Mouse (Mus musculus) hindbrain, embryonic 14.5 days (tissue): ENCODE measurements around the gene Lmna. TPM values are rescaled to one million over a fixed set of nuclear protein-coding genes. Genes with fewer than 3 reads are reported as not detected.

Experiments
- ATAC-seq: fragments of 200-750 bp; cut with Nextera tagmentation; 2 replicates; pipeline ENCODE4 v1.8.0; 2017; ENCODE audit warnings: moderate number of reproducible peaks, mild to moderate bottlenecking, moderate TSS enrichment, moderate library complexity; ENCODE audit not compliant: low FRiP score
- DNase-seq: peaks from one replicate; pipeline ENCODE4 v3.0.0-alpha.2; 2015; ENCODE audit warnings: low spot score
- H3K27ac ChIP-seq: fragments of 300-500 bp; sonication (generic); 2 replicates; pipeline ENCODE4 v1.5.1; 2014; ENCODE audit warnings: mild to moderate bottlenecking, moderate library complexity
- H3K27me3 ChIP-seq: fragments of 300-500 bp; sonication (generic); 2 replicates; pipeline ENCODE4 v1.6.1; 2014; ENCODE audit warnings: mild to moderate bottlenecking, low read length, mixed read lengths; ENCODE audit not compliant: control insufficient read depth, insufficient read depth
- H3K36me3 ChIP-seq: fragments of 300-500 bp; sonication (generic); replicated peaks from 2 replicates; pipeline ENCODE4 v1.6.1; 2014; ENCODE audit not compliant: control insufficient read depth, insufficient read depth
- H3K4me1 ChIP-seq: fragments of 300-500 bp; sonication (generic); replicated peaks from 2 replicates; pipeline ENCODE4 v1.6.1; 2014; ENCODE audit warnings: antibody characterized with exemption, low read length, mixed read lengths; ENCODE audit not compliant: control insufficient read depth, insufficient read depth
- H3K4me2 ChIP-seq: fragments of 300-500 bp; sonication (generic); replicated peaks from 2 replicates; pipeline ENCODE4 v1.6.1; 2014; ENCODE audit warnings: mild to moderate bottlenecking, moderate library complexity
- H3K4me3 ChIP-seq: fragments of 300-500 bp; sonication (generic); replicated peaks from 2 replicates; pipeline ENCODE4 v1.5.1; 2014; ENCODE audit warnings: mild to moderate bottlenecking, low read length
- H3K9ac ChIP-seq: fragments of 300-500 bp; sonication (generic); 2 replicates; pipeline ENCODE4 v1.6.1; 2014
- H3K9me3 ChIP-seq: fragments of 300-500 bp; sonication (generic); 2 replicates; pipeline ENCODE4 v1.6.1; 2016; ENCODE audit warnings: low read length; ENCODE audit not compliant: control insufficient read depth
- WGBS: fragments of 180-500 bp; shearing (Covaris S2); extraction: QIAGEN DNeasy Blood & Tissue Kit; methylation state at CpG from one replicate; pipeline ENCODE4 v1.1.7; 2014; 5-methylcytosine and 5-hydroxymethylcytosine counted together
- polyA plus RNA-seq: library from polyadenylated mRNA; unstranded; fragments of >200 nt; fragmentation: Nextera tagmentation; extraction: Ambion mirVana; gene quantifications from 2 replicates; pipeline ENCODE4 v1.2.1, GENCODE M21; 2014

Gene Lmna
- polyA plus RNA-seq, 1 experiment from 2014 or later, result 44.3 TPM

DNA sequence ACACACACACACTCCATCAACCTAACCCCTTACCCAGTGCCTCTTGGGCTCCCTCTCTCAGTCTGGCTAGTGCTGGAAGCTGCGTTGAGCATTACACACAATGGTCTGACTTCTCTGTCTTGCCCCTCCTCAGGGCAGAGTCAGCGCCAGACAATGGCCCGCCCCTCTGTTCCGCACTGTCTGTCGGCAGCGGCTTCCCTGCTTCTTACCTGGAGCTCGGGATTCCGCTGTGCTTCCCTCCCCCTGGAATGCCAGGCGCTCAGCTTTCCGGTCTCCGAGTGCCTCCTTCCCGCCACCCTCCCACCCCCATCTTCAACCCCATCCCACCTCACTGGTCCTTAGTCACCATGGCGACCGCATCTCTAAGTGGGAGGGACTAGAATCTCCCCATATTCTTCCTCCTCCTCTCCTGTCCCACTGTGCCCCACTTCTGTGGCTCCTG, 51.0 kb downstream of the Lmna start:
- Histone ChIP-seq H3K27ac (peak overlapping the region; percentile 76), H3K9ac (peak overlapping the region; percentile 72), H3K4me2 (peak overlapping the region; percentile 86), H3K36me3 (peaks cover 5% of the 10 kb centered on the region; the same call in 1 of the 2 replicates), H3K9me3 (no peaks in the 10 kb centered on the region), H3K4me1 (peaks cover 22% of the 10 kb centered on the region), H3K27me3 (no peaks in the 10 kb centered on the region), H3K4me3 (peak overlapping the region; percentile 43)
- ATAC-seq, result peak; percentile 81
- WGBS, result 1% methylated on average over 14 of the region's 14 CpGs
- peak; percentile 53 for DNase-seq

DNA sequence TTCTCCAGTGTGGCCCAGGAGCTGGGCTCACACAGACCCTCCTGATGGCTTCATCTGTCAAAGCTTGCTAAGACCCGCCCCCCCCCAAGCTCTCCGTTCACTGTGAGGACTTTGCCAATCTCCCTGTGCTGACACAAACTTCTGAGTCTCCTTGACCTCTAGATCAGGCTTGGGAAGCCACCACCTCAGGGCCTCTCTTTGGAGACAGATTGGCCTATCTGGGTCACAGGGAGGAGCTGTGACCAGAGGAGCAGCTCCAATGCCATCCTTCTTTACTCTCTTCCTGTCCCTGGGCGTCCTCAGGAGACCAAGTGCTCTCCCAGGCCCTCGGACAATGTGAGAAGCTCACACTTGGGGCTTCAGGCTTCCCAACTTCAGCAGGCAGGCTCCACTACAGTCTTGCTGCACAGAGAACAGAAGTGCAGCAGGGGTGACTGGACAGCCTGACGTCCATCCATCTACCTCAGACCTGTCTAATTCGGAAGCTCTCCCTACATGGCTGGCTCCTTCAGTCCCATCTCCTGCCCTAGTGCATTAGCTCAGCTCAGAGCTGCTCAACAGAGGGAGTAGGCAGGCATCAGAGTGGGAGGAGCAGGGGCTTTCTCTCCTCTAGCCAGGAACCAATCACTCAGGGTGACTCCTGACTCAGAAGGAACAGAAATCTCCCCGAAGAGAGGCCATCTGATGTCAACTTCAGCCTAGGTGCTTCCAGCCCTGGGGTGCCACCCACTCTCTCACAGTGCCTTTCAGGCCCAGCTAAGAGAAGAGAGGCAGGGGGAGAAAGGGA, 52.8 kb downstream of the Lmna start:
- no peak for DNase-seq
- Histone ChIP-seq H3K27me3 (no peaks in the 10 kb centered on the region), H3K9ac (peak overlapping the region; percentile 72), H3K4me3 (peak overlapping the region; percentile 43), H3K4me2 (peak overlapping the region; percentile 86), H3K9me3 (no peaks in the 10 kb centered on the region), H3K27ac (no peak overlapping the region), H3K4me1 (peaks cover 22% of the 10 kb centered on the region), H3K36me3 (peaks cover 7% of the 10 kb centered on the region; the same call in 1 of the 2 replicates)
- no peak for ATAC-seq
- 64% methylated on average over 7 of the region's 7 CpGs for whole genome bisulfite sequencing

DNA sequence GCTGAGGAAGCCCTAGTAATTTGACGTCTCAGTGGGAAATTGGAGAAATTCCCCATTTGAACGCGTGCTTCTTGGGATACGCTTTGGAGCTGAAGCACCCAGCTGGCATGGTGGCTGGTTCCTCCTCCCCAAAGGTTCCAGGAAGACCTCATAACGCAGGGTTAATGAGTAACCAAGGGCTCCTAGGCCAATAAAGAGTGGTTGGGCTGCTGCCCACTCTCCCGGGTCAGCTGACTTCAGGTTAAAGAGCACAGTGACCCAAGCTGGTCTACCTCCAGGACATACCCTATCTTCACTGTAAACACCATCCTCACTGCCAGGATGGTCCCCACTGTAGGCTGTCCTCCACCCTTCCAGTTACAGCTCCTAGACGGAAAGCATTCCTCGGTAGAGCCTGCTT, 53.4 kb downstream of the Lmna start:
- peaks cover 13% of the 10 kb centered on the region for H3K36me3 ChIP-seq
- H3K27ac ChIP-seq, result no peak overlapping the region
- H3K27me3 ChIP-seq, result no peaks in the 10 kb centered on the region
- H3K4me1 ChIP-seq, result peaks cover 22% of the 10 kb centered on the region
- no peak overlapping the region for H3K9ac ChIP-seq
- H3K4me3 ChIP-seq, result no peak overlapping the region
- H3K9me3 ChIP-seq, result no peaks in the 10 kb centered on the region
- H3K4me2 ChIP-seq, result peak overlapping the region; percentile 86
- ATAC-seq (no peak), DNase-seq (no peak)
- 83% methylated on average over 8 of the region's 8 CpGs for WGBS

DNA sequence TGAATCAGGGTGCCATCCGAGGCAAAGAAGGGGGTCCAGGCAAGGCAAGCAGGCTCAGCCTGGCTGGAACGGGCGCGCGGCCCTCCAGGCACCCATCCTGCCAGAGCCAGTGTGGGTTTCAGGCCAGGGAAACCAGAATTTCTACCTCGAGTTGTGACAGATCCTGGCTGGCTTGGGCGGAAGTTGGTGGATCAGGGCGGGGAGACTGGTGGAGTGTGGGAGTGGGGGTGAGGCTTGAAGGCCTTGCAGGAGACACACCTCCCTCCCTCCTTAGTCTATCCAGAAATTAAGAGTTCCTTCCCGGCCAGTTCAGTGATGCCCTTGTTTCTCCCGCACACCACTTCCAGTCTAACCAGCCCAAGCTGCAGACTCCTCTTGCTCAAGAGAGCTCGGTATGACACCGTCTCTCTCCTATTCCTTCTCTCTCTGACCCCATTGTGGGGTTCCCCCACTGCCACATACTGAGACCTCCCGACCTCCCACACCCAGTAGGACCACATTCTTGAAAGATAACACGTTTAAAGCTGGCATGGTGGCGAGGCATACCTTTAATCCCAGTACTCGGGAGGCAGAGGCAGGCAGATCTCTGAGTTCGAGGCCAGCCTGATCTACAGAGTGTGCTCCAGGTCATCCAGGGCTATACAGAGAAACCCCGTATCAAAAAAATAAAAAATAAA, 54.0 kb downstream of the Lmna start:
- Histone ChIP-seq H3K9me3 (no peaks in the 10 kb centered on the region), H3K4me3 (no peak overlapping the region), H3K27me3 (no peaks in the 10 kb centered on the region), H3K4me1 (peaks cover 22% of the 10 kb centered on the region), H3K9ac (no peak overlapping the region), H3K36me3 (peaks cover 17% of the 10 kb centered on the region), H3K27ac (no peak overlapping the region), H3K4me2 (no peak overlapping the region)
- ATAC-seq (no peak), DNase-seq (no peak)
- WGBS, result 77% methylated on average over 18 of the region's 18 CpGs

DNA sequence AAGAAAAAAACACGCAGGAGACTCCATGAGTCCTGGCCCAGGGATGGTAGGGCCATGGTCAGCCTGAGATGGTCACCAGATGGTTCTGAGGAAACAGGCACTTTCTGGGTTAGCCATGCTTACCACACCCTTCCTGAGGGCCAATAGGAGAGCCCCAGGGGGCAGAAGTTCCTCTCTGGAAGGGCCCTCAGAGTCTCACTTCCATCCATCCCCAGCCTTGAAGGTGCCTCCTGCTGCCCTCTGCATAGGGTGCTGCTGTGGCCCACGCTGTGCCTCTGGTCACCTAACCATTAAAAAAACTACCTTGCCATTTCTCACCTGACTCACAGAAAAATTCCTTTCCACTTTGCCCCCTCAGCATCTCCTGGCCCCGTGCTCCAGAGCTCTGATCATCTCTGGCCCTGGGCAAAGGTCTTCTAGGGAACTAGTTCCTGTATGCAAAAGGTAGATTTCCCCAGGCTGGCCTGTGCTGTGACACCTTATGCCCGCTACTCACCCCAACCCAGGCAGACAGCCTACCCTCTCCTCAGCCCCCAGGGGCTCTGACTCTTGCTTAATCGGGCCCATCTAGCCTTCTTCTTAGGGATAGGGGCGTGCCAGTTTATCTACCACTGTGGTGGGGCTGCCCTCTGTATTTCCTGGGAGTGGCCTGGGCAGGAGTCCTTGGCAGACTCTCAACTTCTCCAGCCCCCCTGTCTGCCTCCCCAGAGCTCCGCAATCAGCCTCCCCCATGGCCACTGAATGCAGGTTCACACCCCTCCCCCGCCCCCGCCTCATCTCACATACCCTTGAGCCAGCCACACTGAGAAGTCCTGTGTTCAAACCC, 54.8 kb downstream of the Lmna start:
- H3K4me1 ChIP-seq, result peaks cover 22% of the 10 kb centered on the region
- no peak overlapping the region for H3K4me3 ChIP-seq
- peaks cover 24% of the 10 kb centered on the region for H3K36me3 ChIP-seq
- no peaks in the 10 kb centered on the region for H3K27me3 ChIP-seq
- H3K4me2 ChIP-seq, result no peak overlapping the region
- H3K9me3 ChIP-seq, result no peaks in the 10 kb centered on the region
- no peak for ATAC-seq
- no peak overlapping the region for H3K9ac ChIP-seq
- no peak overlapping the region for H3K27ac ChIP-seq
- DNase-seq, result no peak
- WGBS, result 69% methylated on average over 9 of the region's 9 CpGs

DNA sequence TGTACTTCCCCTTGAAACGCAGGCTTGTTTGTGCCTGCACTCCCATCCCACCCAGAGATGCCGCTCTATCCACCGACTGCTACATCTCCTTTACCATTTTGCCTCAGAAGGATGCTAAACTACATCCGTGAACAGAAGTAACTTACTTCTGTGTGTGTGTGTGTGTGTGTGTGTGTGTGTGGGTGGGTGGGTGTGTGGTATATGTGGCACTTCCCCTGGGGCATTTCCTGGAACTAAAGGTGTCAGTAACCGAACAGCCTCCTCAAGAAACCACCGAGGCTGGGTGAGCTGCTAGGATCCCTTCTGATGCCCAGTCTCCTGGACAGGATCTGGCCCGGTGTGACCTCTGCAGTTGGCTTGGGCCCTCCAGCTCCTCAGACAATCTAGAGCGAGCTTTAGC, 55.8 kb downstream of the Lmna start:
- Histone ChIP-seq H3K9ac (no peak overlapping the region), H3K4me3 (no peak overlapping the region), H3K9me3 (no peaks in the 10 kb centered on the region), H3K27ac (no peak overlapping the region), H3K4me1 (peaks cover 22% of the 10 kb centered on the region), H3K36me3 (peaks cover 33% of the 10 kb centered on the region), H3K4me2 (no peak overlapping the region), H3K27me3 (no peaks in the 10 kb centered on the region)
- no peak for ATAC-seq
- no peak for DNase-seq
- WGBS, result 72% methylated on average over 8 of the region's 8 CpGs

DNA sequence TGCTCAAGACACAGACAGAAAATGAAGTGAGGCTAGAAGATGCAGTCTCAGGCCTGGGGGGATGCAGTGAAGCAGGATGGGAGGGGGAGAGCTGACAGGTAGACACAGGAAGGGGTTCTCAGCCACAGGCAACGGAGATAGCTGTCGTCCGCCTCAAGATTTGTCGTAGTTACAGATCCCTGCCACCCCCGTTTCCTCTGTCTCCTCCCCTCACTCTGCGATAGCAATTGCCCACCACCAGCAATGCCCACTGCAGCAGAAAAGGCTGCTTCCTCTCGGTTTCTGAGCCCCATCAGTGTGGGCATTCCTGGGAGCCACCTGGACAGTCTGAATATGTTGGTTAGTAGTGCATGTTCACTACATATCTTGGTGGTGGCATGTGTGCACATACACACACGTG, 56.4 kb downstream of the Lmna start:
- no peak for DNase-seq
- Histone ChIP-seq H3K9me3 (no peaks in the 10 kb centered on the region), H3K9ac (no peak overlapping the region), H3K4me3 (no peak overlapping the region), H3K27ac (no peak overlapping the region), H3K27me3 (no peaks in the 10 kb centered on the region), H3K4me1 (peaks cover 22% of the 10 kb centered on the region), H3K4me2 (no peak overlapping the region), H3K36me3 (peaks cover 39% of the 10 kb centered on the region)
- 65% methylated on average over 8 of the region's 8 CpGs for WGBS
- ATAC-seq, result no peak

DNA sequence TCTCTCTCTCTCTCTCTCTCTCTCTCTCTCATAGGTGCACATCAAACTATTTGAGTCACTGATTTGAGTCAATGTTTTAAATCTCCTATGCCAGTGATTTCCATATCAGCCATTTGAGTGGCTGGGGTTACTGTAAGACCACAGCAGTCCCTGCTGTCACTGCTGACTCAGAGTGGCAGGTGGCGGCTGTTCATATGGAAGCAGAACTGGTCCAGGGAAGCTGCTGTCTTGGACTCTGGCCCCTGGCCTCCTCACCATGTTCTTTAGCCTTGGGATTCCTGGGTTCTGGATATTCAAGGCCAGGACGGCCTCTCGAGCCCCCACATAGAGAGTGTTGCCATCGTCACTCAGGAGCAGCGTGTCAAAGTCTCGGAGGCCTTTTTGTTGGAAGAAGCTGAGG, 57.0 kb downstream of the Lmna start:
- H3K27me3 ChIP-seq, result no peaks in the 10 kb centered on the region
- no peak overlapping the region for H3K27ac ChIP-seq
- 74% methylated on average over 6 of the region's 6 CpGs for WGBS
- H3K36me3 ChIP-seq, result peaks cover 46% of the 10 kb centered on the region
- ATAC-seq, result no peak
- no peaks in the 10 kb centered on the region for H3K9me3 ChIP-seq
- no peak overlapping the region for H3K4me2 ChIP-seq
- no peak overlapping the region for H3K4me3 ChIP-seq
- H3K4me1 ChIP-seq, result peaks cover 16% of the 10 kb centered on the region
- H3K9ac ChIP-seq, result no peak overlapping the region
- DNase-seq, result no peak

DNA sequence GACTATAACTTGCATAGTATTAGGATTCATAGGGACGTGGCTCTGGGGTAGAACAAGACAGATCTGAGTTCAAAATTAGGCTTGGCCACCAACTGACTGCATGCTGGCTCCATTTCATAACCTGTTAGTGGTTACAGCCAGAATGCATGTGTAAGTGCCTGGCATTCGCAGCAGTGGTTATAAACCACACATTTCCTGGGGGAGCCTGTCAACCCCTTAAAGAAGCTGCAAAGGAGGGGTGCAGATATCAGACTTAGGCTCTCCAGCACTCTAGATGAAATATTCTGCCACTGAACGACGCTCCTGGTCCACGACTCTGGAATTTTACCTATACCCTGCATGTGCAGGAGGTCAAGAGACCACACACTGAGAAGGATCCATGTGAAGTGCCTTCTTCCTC, 57.5 kb downstream of the Lmna start:
- H3K4me3 ChIP-seq, result no peak overlapping the region
- H3K27me3 ChIP-seq, result no peaks in the 10 kb centered on the region
- H3K9me3 ChIP-seq, result no peaks in the 10 kb centered on the region
- H3K36me3 ChIP-seq, result peaks cover 50% of the 10 kb centered on the region
- no peak for ATAC-seq
- H3K4me2 ChIP-seq, result no peak overlapping the region
- H3K4me1 ChIP-seq, result peaks cover 11% of the 10 kb centered on the region
- no peak overlapping the region for H3K9ac ChIP-seq
- DNase-seq, result no peak
- H3K27ac ChIP-seq, result no peak overlapping the region
- 75% methylated on average over 5 of the region's 5 CpGs for WGBS
